Mouse (Mus musculus) liver, postnatal 0 days (tissue): ENCODE measurements around the gene Ntf5. TPM values are rescaled to one million over a fixed set of nuclear protein-coding genes. Genes with fewer than 3 reads are reported as not detected.
A peak's percentile ranks its signal among the peaks of the same experiment; 100 is the strongest.

Experiments used
- ATAC-seq: fragments of 200-750 bp; cut with Nextera tagmentation; 2 replicates; pipeline ENCODE4 v1.8.0; 2017; ENCODE audit warnings: mild to moderate bottlenecking, moderate library complexity
- DNase-seq: peaks from one replicate; pipeline ENCODE4 v3.0.0-alpha.2; 2016
- H3K27ac ChIP-seq: fragments of 300-500 bp; sonication (generic); 2 replicates; pipeline ENCODE4 v1.5.1; 2014; ENCODE audit warnings: antibody characterized with exemption, moderate library complexity, mild to moderate bottlenecking, low read depth
- H3K27me3 ChIP-seq: fragments of 300-500 bp; sonication (generic); 2 replicates; pipeline ENCODE4 v1.6.1; 2014; ENCODE audit warnings: low read length, control low read depth, mixed read lengths; ENCODE audit not compliant: insufficient read depth
- H3K36me3 ChIP-seq: fragments of 300-500 bp; sonication (generic); replicated peaks from 2 replicates; pipeline ENCODE4 v1.6.1; 2014; ENCODE audit warnings: mild to moderate bottlenecking, control low read depth, low read length, moderate library complexity, mixed read lengths; ENCODE audit not compliant: insufficient read depth
- H3K4me1 ChIP-seq: fragments of 300-500 bp; sonication (generic); 2 replicates; pipeline ENCODE4 v1.6.1; 2014; ENCODE audit warnings: antibody characterized with exemption, mild to moderate bottlenecking, control low read depth; ENCODE audit not compliant: insufficient read depth
- H3K4me2 ChIP-seq: fragments of 300-500 bp; sonication (generic); 2 replicates; pipeline ENCODE4 v1.6.1; 2014; ENCODE audit warnings: low read depth, mild to moderate bottlenecking, low read length, moderate library complexity, mixed read lengths
- H3K4me3 ChIP-seq: fragments of 300-500 bp; sonication (generic); 2 replicates; pipeline ENCODE4 v1.5.1; 2014; ENCODE audit warnings: low read depth, low read length
- H3K9ac ChIP-seq: fragments of 300-500 bp; sonication (generic); replicated peaks from 2 replicates; pipeline ENCODE4 v1.6.1; 2014; ENCODE audit warnings: mild to moderate bottlenecking, moderate library complexity
- H3K9me3 ChIP-seq: fragments of 300-500 bp; sonication (generic); 2 replicates; pipeline ENCODE4 v1.6.1; 2016; ENCODE audit warnings: mild to moderate bottlenecking, control low read depth, low read length, mixed read lengths
- CTCF ChIP-seq: sonication (generic); IDR thresholded peaks from 2 replicates; pipeline ENCODE4 v1.5.1; 2016; ENCODE audit warnings: antibody characterized with exemption, low read depth
- EP300 ChIP-seq: IDR thresholded peaks from 2 replicates; pipeline ENCODE4 v1.6.1; 2016; ENCODE audit warnings: antibody characterized with exemption, low read depth, mild to moderate bottlenecking
- WGBS: fragments of 180-500 bp; shearing (Covaris S2); extraction: QIAGEN DNeasy Blood & Tissue Kit; methylation state at CpG from one replicate; pipeline ENCODE4 v1.1.7; 2014; ENCODE audit not compliant: insufficient replicate concordance; 5-methylcytosine and 5-hydroxymethylcytosine counted together
- polyA plus RNA-seq: library from polyadenylated mRNA; unstranded; fragments of >200 nt; fragmentation: Nextera tagmentation; extraction: Ambion mirVana; gene quantifications from 2 replicates; pipeline ENCODE4 v1.2.1, GENCODE M21; 2015

The Ntf5 gene
- polyA plus RNA-seq, 1 experiment from 2014 or later: 0.05 TPM

GRCm38 (mm10) chr7:45407836-45408235 lies 5.7 kb upstream of the Ntf5 start:
- H3K36me3 ChIP-seq: no peaks in the 10 kb centered on the region
- no peaks in the 10 kb centered on the region for H3K9me3 ChIP-seq
- ATAC-seq (no peak), DNase-seq (no peak)
- peaks cover 75% of the 10 kb centered on the region for H3K27me3 ChIP-seq
- no peak overlapping the region for H3K4me3 ChIP-seq
- TF ChIP-seq CTCF (no peak), EP300 (no peak)
- no peak overlapping the region for H3K9ac ChIP-seq
- H3K4me1 ChIP-seq: peaks cover 10% of the 10 kb centered on the region
- WGBS: 77% methylated on average over 10 of the region's 10 CpGs
- no peak overlapping the region for H3K27ac ChIP-seq
- no peak overlapping the region for H3K4me2 ChIP-seq

- ATAC-seq (no peak), DNase-seq (no peak)
- Histone ChIP-seq H3K9ac (no peak overlapping the region), H3K27me3 (peaks cover 80% of the 10 kb centered on the region), H3K36me3 (no peaks in the 10 kb centered on the region), H3K4me2 (no peak overlapping the region), H3K27ac (no peak overlapping the region), H3K4me1 (peaks cover 11% of the 10 kb centered on the region), H3K4me3 (no peak overlapping the region), H3K9me3 (no peaks in the 10 kb centered on the region)
- 64% methylated on average over 7 of the region's 7 CpGs for WGBS
- TF ChIP-seq CTCF: no peak
- TF ChIP-seq EP300: no peak
These were observed 5.1 kb upstream of the Ntf5 start for GRCm38 (mm10) chr7:45408351-45408750.

- H3K27me3 ChIP-seq: peaks cover 86% of the 10 kb centered on the region
- H3K9ac ChIP-seq: no peak overlapping the region
- no peak overlapping the region for H3K4me3 ChIP-seq
- no peak overlapping the region for H3K27ac ChIP-seq
- no peaks in the 10 kb centered on the region for H3K36me3 ChIP-seq
- peaks cover 17% of the 10 kb centered on the region for H3K4me1 ChIP-seq
- H3K9me3 ChIP-seq: no peaks in the 10 kb centered on the region
- no peak overlapping the region for H3K4me2 ChIP-seq
- WGBS: 78% methylated on average over 17 of the region's 17 CpGs
- no peak for ATAC-seq
- TF ChIP-seq CTCF (no peak), EP300 (no peak)
- DNase-seq: no peak
These were observed 4.5 kb upstream of the Ntf5 start for GRCm38 (mm10) chr7:45408949-45409348.

- Histone ChIP-seq H3K4me1 (peaks cover 18% of the 10 kb centered on the region), H3K4me2 (no peak overlapping the region), H3K27me3 (peaks cover 93% of the 10 kb centered on the region), H3K4me3 (no peak overlapping the region), H3K27ac (no peak overlapping the region), H3K9ac (no peak overlapping the region), H3K36me3 (no peaks in the 10 kb centered on the region), H3K9me3 (no peaks in the 10 kb centered on the region)
- DNase-seq (no peak), ATAC-seq (no peak)
- TF ChIP-seq CTCF (no peak), EP300 (no peak)
- 74% methylated on average over 8 of the region's 8 CpGs for WGBS
These were observed 3.9 kb upstream of the Ntf5 start for GRCm38 (mm10) chr7:45409497-45410163.

- no peak overlapping the region for H3K9ac ChIP-seq
- TF ChIP-seq CTCF (no peak), EP300 (no peak)
- no peak for ATAC-seq
These were observed 1.1 kb upstream of the Ntf5 start for GRCm38 (mm10) chr7:45412421-45412820.

GRCm38 (mm10) chr7:45413864-45414739 lies 607 bp downstream of the Ntf5 start:
- no peaks in the 10 kb centered on the region for H3K9me3 ChIP-seq
- TF ChIP-seq EP300 (no peak), CTCF (no peak)
- peaks cover 96% of the 10 kb centered on the region for H3K27me3 ChIP-seq
- DNase-seq: peak; percentile 23
- H3K4me2 ChIP-seq: peak overlapping the region; percentile 72
- WGBS: 2% methylated on average over 26 of the region's 27 CpGs
- peak overlapping the region; percentile 34 for H3K9ac ChIP-seq
- peak overlapping the region; percentile 48 for H3K4me3 ChIP-seq
- no peak overlapping the region for H3K27ac ChIP-seq
- peaks cover 16% of the 10 kb centered on the region for H3K4me1 ChIP-seq
- H3K36me3 ChIP-seq: no peaks in the 10 kb centered on the region
- ATAC-seq: 0 out of 2 replicates have a peak, but pooled peaks have one; percentile 8

More at GRCm38 (mm10) chr7:45412421-45412820, 1.1 kb upstream of the Ntf5 start:
- no peak overlapping the region for H3K4me3 ChIP-seq
- DNase-seq: no peak
- no peak overlapping the region for H3K27ac ChIP-seq
- H3K27me3 ChIP-seq: peaks cover 97% of the 10 kb centered on the region
- H3K9me3 ChIP-seq: no peaks in the 10 kb centered on the region
- H3K36me3 ChIP-seq: no peaks in the 10 kb centered on the region
- no peak overlapping the region for H3K4me2 ChIP-seq
- 56% methylated on average over 2 of the region's 2 CpGs for WGBS
- H3K4me1 ChIP-seq: peaks cover 16% of the 10 kb centered on the region
